Mouse (Mus musculus) kidney, postnatal 0 days (tissue): Measurements from ENCODE around the gene Soga3. TPM values are rescaled to one million over a fixed set of nuclear protein-coding genes. Genes with fewer than 3 reads are reported as not detected.

ENCODE experiments used
- ATAC-seq: fragments of 200-750 bp; cut with Nextera tagmentation; replicated peaks from 2 replicates; pipeline ENCODE4 v1.8.0; 2017; ENCODE audit warnings: low read depth, moderate number of reproducible peaks, moderate TSS enrichment, moderate library complexity; ENCODE audit not compliant: low FRiP score
- DNase-seq: peaks from one replicate; pipeline ENCODE4 v3.0.0-alpha.2; 2016; ENCODE audit warnings: low spot score
- H3K27ac ChIP-seq: fragments of 300-500 bp; sonication (generic); 2 replicates; pipeline ENCODE4 v1.5.1; 2014; ENCODE audit warnings: mild to moderate bottlenecking
- H3K27me3 ChIP-seq: fragments of 300-500 bp; sonication (generic); 2 replicates; pipeline ENCODE4 v1.6.1; 2014; ENCODE audit warnings: low read length, mixed read lengths; ENCODE audit not compliant: insufficient read depth
- H3K36me3 ChIP-seq: fragments of 300-500 bp; sonication (generic); 2 replicates; pipeline ENCODE4 v1.6.1; 2014; ENCODE audit warnings: low read length, mixed read lengths; ENCODE audit not compliant: insufficient read depth
- H3K4me1 ChIP-seq: fragments of 300-500 bp; sonication (generic); replicated peaks from 2 replicates; pipeline ENCODE4 v1.6.1; 2014; ENCODE audit warnings: antibody characterized with exemption, low read length, mixed read lengths; ENCODE audit not compliant: insufficient read depth
- H3K4me2 ChIP-seq: fragments of 300-500 bp; sonication (generic); 2 replicates; pipeline ENCODE4 v1.6.1; 2014; ENCODE audit warnings: mild to moderate bottlenecking, low read length, moderate library complexity, mixed read lengths
- H3K4me3 ChIP-seq: fragments of 300-500 bp; sonication (generic); replicated peaks from 2 replicates; pipeline ENCODE4 v1.5.1; 2014; ENCODE audit warnings: low read depth, low read length
- H3K9ac ChIP-seq: fragments of 300-500 bp; sonication (generic); 2 replicates; pipeline ENCODE4 v1.6.1; 2014; ENCODE audit warnings: low read depth, low read length
- H3K9me3 ChIP-seq: fragments of 300-500 bp; sonication (generic); replicated peaks from 2 replicates; pipeline ENCODE4 v1.6.1; 2016; ENCODE audit warnings: low read length, inconsistent platforms, mixed read lengths
- CTCF ChIP-seq: IDR thresholded peaks from 2 replicates; pipeline ENCODE4 v1.5.1; 2016; ENCODE audit warnings: antibody characterized with exemption, low read depth, mild to moderate bottlenecking, moderate library complexity
- WGBS: fragments of 180-500 bp; shearing (Covaris S2); extraction: QIAGEN DNeasy Blood & Tissue Kit; methylation state at CpG from one replicate; pipeline ENCODE4 v1.1.7; 2014; 5-methylcytosine and 5-hydroxymethylcytosine counted together
- polyA plus RNA-seq: library from polyadenylated mRNA; unstranded; fragments of >200 nt; fragmentation: Nextera tagmentation; extraction: Ambion mirVana; gene quantifications from 2 replicates; pipeline ENCODE4 v1.2.1, GENCODE M21; 2015

Soga3 gene
- polyA plus RNA-seq, 1 experiment from 2014 or later, result 0.37 TPM

- no peaks in the 10 kb centered on the region for H3K36me3 ChIP-seq
- no peak for TF ChIP-seq CTCF
- H3K9me3 ChIP-seq, result no peaks in the 10 kb centered on the region
- DNase-seq, result peak; percentile 86
- H3K4me2 ChIP-seq, result peak overlapping the region; percentile 90
- H3K27ac ChIP-seq, result no peak overlapping the region
- H3K4me1 ChIP-seq, result peaks cover 11% of the 10 kb centered on the region
- H3K27me3 ChIP-seq, result peaks cover 46% of the 10 kb centered on the region
- under 1% methylated on average over 64 of the region's 65 CpGs for WGBS
- peak overlapping the region; percentile 42 for H3K4me3 ChIP-seq
- no peak overlapping the region for H3K9ac ChIP-seq
- ATAC-seq, result peak; percentile 92
Observed at GRCm38 (mm10) chr10:29146858-29147640, 3.4 kb downstream of the Soga3 start.

- H3K4me2 ChIP-seq, result peak overlapping the region; percentile 90
- no peak for TF ChIP-seq CTCF
- WGBS, result under 1% methylated on average over 12 of the region's 12 CpGs
- ATAC-seq, result no peak
- peak overlapping the region; percentile 42 for H3K4me3 ChIP-seq
- no peak overlapping the region for H3K9ac ChIP-seq
- no peaks in the 10 kb centered on the region for H3K9me3 ChIP-seq
- DNase-seq, result no peak
- no peak overlapping the region for H3K27ac ChIP-seq
- H3K27me3 ChIP-seq, result peaks cover 46% of the 10 kb centered on the region
- H3K4me1 ChIP-seq, result peaks cover 11% of the 10 kb centered on the region
- no peaks in the 10 kb centered on the region for H3K36me3 ChIP-seq
Observed at GRCm38 (mm10) chr10:29147641-29147990, 4.0 kb downstream of the Soga3 start.

GRCm38 (mm10) chr10:29148076-29148475 is 4.4 kb downstream of the Soga3 start:
- DNase-seq, result no peak
- Histone ChIP-seq H3K4me3 (no peak overlapping the region), H3K4me1 (peaks cover 11% of the 10 kb centered on the region), H3K9me3 (no peaks in the 10 kb centered on the region), H3K27ac (no peak overlapping the region), H3K27me3 (peaks cover 42% of the 10 kb centered on the region), H3K9ac (no peak overlapping the region), H3K4me2 (peak overlapping the region; percentile 90; the same call in 1 of the 2 replicates), H3K36me3 (no peaks in the 10 kb centered on the region)
- ATAC-seq, result no peak
- WGBS, result 3% methylated on average over 21 of the region's 21 CpGs
- TF ChIP-seq CTCF, result no peak

GRCm38 (mm10) chr10:29155304-29155703 is 11.7 kb downstream of the Soga3 start:
- no peaks in the 10 kb centered on the region for H3K4me1 ChIP-seq
- H3K9me3 ChIP-seq, result no peaks in the 10 kb centered on the region
- no peak for TF ChIP-seq CTCF
- H3K36me3 ChIP-seq, result no peaks in the 10 kb centered on the region
- DNase-seq (no peak), ATAC-seq (no peak)
- no peak overlapping the region for H3K27ac ChIP-seq
- no peak overlapping the region for H3K4me2 ChIP-seq
- H3K27me3 ChIP-seq, result no peaks in the 10 kb centered on the region
- WGBS, result 92% methylated on average over 3 of the region's 3 CpGs
- H3K4me3 ChIP-seq, result no peak overlapping the region
- H3K9ac ChIP-seq, result no peak overlapping the region

- DNase-seq (no peak), ATAC-seq (no peak)
- no peaks in the 10 kb centered on the region for H3K9me3 ChIP-seq
- no peak overlapping the region for H3K27ac ChIP-seq
- no peak overlapping the region for H3K4me2 ChIP-seq
- no peak for TF ChIP-seq CTCF
- H3K36me3 ChIP-seq, result no peaks in the 10 kb centered on the region
- no peak overlapping the region for H3K9ac ChIP-seq
- WGBS, result 87% methylated on average over 2 of the region's 2 CpGs
- H3K4me3 ChIP-seq, result no peak overlapping the region
- H3K27me3 ChIP-seq, result no peaks in the 10 kb centered on the region
- H3K4me1 ChIP-seq, result no peaks in the 10 kb centered on the region
Observed at GRCm38 (mm10) chr10:29161664-29162063, 18.0 kb downstream of the Soga3 start.

- no peaks in the 10 kb centered on the region for H3K9me3 ChIP-seq
- ATAC-seq, result no peak
- H3K4me3 ChIP-seq, result no peak overlapping the region
- WGBS, result 87% methylated on average over 2 of the region's 2 CpGs
- DNase-seq, result no peak
- H3K27me3 ChIP-seq, result no peaks in the 10 kb centered on the region
- no peaks in the 10 kb centered on the region for H3K4me1 ChIP-seq
- no peak overlapping the region for H3K9ac ChIP-seq
- no peak overlapping the region for H3K4me2 ChIP-seq
- H3K36me3 ChIP-seq, result no peaks in the 10 kb centered on the region
- no peak for TF ChIP-seq CTCF
- H3K27ac ChIP-seq, result no peak overlapping the region
Observed at GRCm38 (mm10) chr10:29173778-29174177, 30.1 kb downstream of the Soga3 start.
